Mouse (Mus musculus) adrenal gland, adult 18-20 months (tissue): Measurements from ENCODE around the gene Arhgap45. TPM values are rescaled to one million over a fixed set of nuclear protein-coding genes. Genes with fewer than 3 reads are reported as not detected.
A peak's percentile ranks its signal among the peaks of the same experiment; 100 is the strongest.

Experiments used
- DNase-seq, 2 experiments: peaks; one replicate each; pipeline ENCODE4 v3.0.0; 2021 to 2022; ENCODE audit warnings: low spot score in 2 of 2
- total RNA-seq, 2 experiments: library from RNA; stranded (reverse); gene quantifications; 1 replicate in 1 of 2; 2 replicates in 1 of 2; pipeline ENCODE4 v1.2.3; 2021

Gene Arhgap45
- total RNA-seq, 2 experiments from 2014 or later: 5.5 to 7.3 TPM

GRCm38 (mm10) chr10:79986232-79986878 lies 30.1 kb upstream of the Arhgap45 start:
- DNase-seq: peak; percentile 54 to 60

DNA sequence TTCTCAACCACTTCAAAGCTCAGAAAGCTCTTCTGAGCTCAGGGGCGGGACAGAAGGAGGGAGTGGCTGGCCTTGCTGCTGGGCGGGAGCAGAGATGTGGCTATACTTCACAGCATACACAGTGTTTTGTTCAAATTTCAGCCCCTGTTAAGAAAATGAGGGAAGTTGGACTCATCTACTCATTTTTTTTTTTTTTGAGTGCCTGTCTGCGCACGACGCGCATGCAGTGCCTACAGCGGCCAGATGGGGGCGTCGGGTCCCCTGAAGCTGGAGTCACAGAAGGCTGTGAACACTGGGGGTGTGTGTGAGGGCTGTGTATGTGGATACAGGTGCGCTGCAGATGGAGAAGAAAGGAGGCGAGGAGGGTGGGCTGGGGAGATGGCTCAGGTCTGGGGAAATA lies 29.5 kb upstream of the Arhgap45 start:
- peak; percentile 74 to 86 for DNase-seq

DNA sequence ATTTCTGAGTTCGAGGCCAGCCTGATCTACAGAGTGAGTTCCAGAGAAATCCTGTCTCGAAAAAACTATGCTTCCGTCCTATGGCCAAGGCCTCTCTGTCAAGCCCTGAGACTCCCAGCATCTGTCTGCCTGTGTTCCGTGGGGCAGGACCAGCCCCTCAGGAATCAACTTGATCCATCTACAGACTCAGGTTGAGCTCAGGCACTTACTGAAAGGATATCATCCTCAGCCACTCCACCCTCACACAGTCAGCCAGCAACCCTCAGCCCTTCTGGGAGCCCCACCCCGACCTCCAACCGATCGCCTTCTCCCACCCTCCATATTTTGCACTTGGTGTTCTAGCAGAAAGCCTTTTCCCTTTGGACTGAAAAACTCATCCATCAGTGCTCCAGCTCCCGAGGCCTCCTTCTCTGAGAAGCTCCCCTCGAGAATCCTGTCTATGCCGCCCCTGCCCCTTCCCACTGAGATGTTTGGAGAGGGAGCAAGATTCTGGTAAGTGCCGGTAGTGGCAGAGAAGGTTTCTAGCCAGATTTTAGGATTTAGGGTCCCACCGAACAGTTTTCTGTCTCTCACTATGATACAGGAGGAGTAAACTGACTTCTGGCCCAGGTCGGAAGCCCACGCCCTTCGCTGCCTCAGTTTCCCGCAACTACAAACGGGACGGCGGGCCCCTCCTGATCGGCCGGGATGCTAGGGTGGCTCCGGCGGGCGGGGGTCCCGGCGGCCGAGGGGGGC lies 28.5 kb upstream of the Arhgap45 start:
- DNase-seq: no peak

GRCm38 (mm10) chr10:79988506-79989271 lies 27.8 kb upstream of the Arhgap45 start, which contains the start of gene Cnn2:
Gene Cnn2, plus strand, starts transcription at chr10:79988584.
- DNase-seq: peak; percentile 49 to 63

DNA sequence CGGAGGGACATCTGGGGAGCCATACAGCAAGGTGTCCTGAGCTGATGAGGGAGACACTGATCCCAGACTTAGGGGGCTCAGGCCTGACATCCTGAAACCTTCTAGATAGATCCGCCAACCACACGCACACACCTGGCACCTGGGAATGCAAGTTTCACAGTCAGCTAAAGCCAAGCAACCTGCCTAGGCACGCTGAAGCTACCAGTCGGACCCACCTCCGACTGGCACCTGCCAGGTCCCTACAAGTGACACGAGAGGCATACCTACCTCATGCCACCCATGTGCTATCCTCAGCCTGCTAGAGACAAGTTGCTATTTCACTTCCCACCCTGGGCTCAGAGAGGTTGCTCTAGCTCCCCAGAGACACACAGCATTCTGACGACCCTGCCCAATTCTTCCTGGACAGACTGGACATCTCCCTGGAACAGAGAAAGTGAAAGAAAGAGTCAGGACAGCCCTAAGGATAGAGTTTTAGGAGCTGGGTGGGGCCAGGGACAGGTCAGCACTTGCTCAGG lies 27.1 kb upstream of the Arhgap45 start:
- DNase-seq: no peak

DNA sequence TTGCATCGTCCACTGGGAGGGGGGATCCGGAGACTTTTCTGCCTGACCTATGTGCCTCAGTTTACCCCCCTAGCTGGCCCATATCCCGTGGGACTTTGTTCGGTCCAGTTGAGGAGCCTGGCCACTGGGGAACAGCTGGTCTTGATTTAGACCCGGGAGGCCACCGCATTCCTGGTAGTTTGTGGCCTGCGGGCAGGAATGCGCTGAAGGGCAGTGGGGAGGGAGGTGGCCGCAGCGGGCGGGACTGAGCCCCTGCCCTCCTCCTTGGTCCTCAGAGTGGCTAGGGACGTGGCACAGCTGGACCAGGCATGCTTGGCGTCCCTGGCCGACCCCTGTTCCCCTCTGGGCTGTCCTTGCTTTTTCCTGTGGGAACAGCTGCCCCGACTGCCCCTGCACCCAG lies 26.6 kb upstream of the Arhgap45 start:
- DNase-seq: no peak

DNA sequence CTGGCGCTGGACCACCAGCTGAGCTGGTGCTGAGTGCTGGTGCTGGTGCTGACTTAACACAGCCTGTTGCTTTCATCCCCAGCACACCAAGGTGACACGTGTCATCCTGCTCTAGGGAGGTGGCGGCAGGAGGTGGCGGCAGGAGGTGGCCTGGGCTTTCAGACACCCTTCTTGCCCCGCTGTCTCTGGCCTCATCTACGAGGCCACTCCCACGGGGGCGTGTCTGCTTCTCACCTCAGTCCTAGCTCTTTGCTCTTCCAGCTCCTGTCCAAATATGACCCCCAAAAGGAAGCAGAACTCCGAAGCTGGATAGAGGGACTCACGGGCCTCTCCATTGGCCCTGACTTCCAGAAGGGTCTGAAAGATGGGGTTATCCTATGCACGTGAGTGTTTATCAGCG lies 25.4 kb upstream of the Arhgap45 start:
- DNase-seq: no peak

- no peak for DNase-seq
These were observed 24.9 kb upstream of the Arhgap45 start for GRCm38 (mm10) chr10:79991548-79991947.

- DNase-seq: no peak
These were observed 21.9 kb upstream of the Arhgap45 start for GRCm38 (mm10) chr10:79994397-79995115.

DNA sequence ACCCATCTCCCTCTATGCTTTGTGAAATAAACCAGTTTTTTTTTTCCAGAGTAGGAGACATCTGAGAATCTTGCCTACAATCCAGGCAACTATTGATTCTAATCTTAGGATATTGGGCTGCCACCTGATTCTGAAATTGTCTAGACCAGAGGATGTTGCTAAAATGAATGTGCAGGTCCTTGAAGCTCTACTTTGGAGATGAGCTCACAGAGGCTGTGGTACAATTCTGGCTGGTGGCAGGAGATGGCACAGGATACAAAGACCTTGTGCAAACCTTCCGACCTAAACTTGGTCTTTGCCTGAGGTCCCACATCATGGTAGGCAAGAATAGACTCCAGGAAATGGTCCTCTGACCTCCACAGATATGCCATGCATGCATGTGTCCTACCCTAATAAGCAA lies 20.8 kb upstream of the Arhgap45 start:
- DNase-seq: no peak

DNA sequence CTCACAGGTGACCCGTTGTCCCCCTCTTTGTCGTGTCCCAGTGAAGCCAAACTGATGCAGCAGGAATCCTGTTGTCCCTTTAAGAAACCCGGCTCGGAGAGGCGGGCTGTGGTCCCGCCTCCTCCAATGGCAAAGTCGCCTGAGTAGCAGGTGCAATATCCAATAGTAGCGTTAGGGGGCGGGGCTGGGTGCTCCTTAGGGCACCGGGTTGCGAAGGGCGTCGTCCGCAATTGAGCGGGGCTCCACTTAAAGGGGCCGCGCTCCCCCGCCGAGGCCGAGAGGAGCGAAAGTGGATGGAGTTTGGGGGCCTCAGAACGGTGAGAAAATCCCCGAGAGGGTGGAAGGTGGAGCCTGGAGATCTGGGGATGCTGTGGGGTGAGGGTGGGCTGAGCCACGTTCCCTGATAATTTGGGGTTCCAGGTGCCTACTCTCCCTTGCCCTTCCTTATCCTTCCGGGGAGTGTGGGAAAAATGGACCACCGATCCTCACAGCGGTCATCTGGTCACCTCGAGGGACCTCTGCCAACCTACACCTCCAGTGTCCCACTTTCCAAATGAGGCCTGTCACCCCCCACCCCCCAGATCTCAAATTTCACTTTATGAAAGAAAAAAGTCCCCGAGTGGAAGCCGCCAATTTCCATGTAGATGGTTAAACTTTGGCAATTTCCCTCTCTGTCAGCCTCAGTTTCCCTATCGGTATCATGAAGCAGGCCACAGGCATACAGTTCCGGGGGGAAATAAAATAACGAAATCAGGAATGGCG lies 20.0 kb upstream of the Arhgap45 start, which contains the start of gene Abca7:
TSS of gene Abca7 (plus strand) at position 223 of the 762 bp plus-strand sequence.
- DNase-seq: peak; percentile 94 to 97

GRCm38 (mm10) chr10:79997034-79997760 lies 19.3 kb upstream of the Arhgap45 start:
- DNase-seq: peak in 1 of 2 experiments; percentile 53

GRCm38 (mm10) chr10:79997819-79998218 lies 18.6 kb upstream of the Arhgap45 start:
- DNase-seq: no peak

GRCm38 (mm10) chr10:80001945-80002344 lies 14.5 kb upstream of the Arhgap45 start:
- no peak for DNase-seq

- DNase-seq: no peak
These were observed 13.6 kb upstream of the Arhgap45 start for GRCm38 (mm10) chr10:80002829-80003228.

GRCm38 (mm10) chr10:80003374-80004232 lies 12.8 kb upstream of the Arhgap45 start:
- no peak for DNase-seq

- DNase-seq: peak in 1 of 2 experiments; percentile 50
These were observed 12.2 kb upstream of the Arhgap45 start for GRCm38 (mm10) chr10:80004233-80004705.

- no peak for DNase-seq
These were observed 4.7 kb upstream of the Arhgap45 start for GRCm38 (mm10) chr10:80011740-80012139.
